Mouse (Mus musculus) stomach, postnatal 0 days (tissue): ENCODE measurements around the gene Gm11111.
"Not testable (repeated sequence)": the region's sequence is repeated elsewhere in the genome, so short reads cannot be mapped to it uniquely, and the experiment has no call there.

Experiments used
- CTCF ChIP-seq: IDR thresholded peaks from 2 replicates; pipeline ENCODE4 v1.5.1; 2016; ENCODE audit warnings: antibody characterized with exemption, low read depth, mild to moderate bottlenecking, moderate library complexity
- EP300 ChIP-seq: optimal IDR thresholded peaks from 2 replicates; pipeline ENCODE3; 2016; ENCODE audit warnings: antibody characterized with exemption

GRCm38 (mm10) chr5:98576538-98576937 is 24.0 kb downstream of the Gm11111 start:
- TF ChIP-seq CTCF, EP300: not testable (repeated sequence)
